Mouse (Mus musculus) CD4-positive helper T cell, adult 2 months (primary cell): Measurements from ENCODE around the gene Cct4.

Experiments
- DNase-seq: peaks from one replicate; pipeline ENCODE4 v3.0.0-alpha.2; 2012; ENCODE audit warnings: low read depth, missing footprints, low spot score

The Cct4 gene

GRCm38 (mm10) chr11:22990393-22991126 lies at the start of gene Cct4:
Gene Cct4 (plus strand): TSS chr11:22990519.
- peak; percentile 90 for DNase-seq

- DNase-seq = no peak
Measured at GRCm38 (mm10) chr11:22949101-22949500, 41.2 kb upstream of the Cct4 start.

GRCm38 (mm10) chr11:22950131-22950530 lies 40.2 kb upstream of the Cct4 start:
- DNase-seq = no peak

- DNase-seq = no peak
Measured at GRCm38 (mm10) chr11:22952668-22953067, 37.7 kb upstream of the Cct4 start.

GRCm38 (mm10) chr11:22956346-22956745 lies 34.0 kb upstream of the Cct4 start:
- no peak for DNase-seq

- peak; percentile 51 for DNase-seq
Measured at GRCm38 (mm10) chr11:22956830-22957229, 33.5 kb upstream of the Cct4 start.

GRCm38 (mm10) chr11:22957791-22958374 lies 32.4 kb upstream of the Cct4 start:
- DNase-seq = peak; percentile 27

GRCm38 (mm10) chr11:22962101-22962500 lies 28.2 kb upstream of the Cct4 start:
- DNase-seq = no peak

- no peak for DNase-seq
Measured at GRCm38 (mm10) chr11:22964401-22964800, 25.9 kb upstream of the Cct4 start.

GRCm38 (mm10) chr11:22965503-22965902 lies 24.8 kb upstream of the Cct4 start:
- peak; percentile 36 for DNase-seq

- peak; percentile 67 for DNase-seq
Measured at GRCm38 (mm10) chr11:22969486-22969885, 20.8 kb upstream of the Cct4 start.

- DNase-seq = no peak
Measured at GRCm38 (mm10) chr11:22970546-22970945, 19.8 kb upstream of the Cct4 start.

- peak; percentile 88 for DNase-seq
Measured at GRCm38 (mm10) chr11:22971835-22972709, 18.2 kb upstream of the Cct4 start, which contains the start of gene Zrsr1. Gene Zrsr1 (plus strand): TSS chr11:22972005.

GRCm38 (mm10) chr11:22972746-22973526 lies 17.4 kb upstream of the Cct4 start:
- peak; percentile 88 for DNase-seq

GRCm38 (mm10) chr11:22973599-22973998 lies 16.7 kb upstream of the Cct4 start:
- no peak for DNase-seq

- no peak for DNase-seq
Measured at GRCm38 (mm10) chr11:22978215-22978614, 12.1 kb upstream of the Cct4 start.

- no peak for DNase-seq
Measured at GRCm38 (mm10) chr11:22978711-22979110, 11.6 kb upstream of the Cct4 start.

- no peak for DNase-seq
Measured at GRCm38 (mm10) chr11:22979221-22979620, 11.1 kb upstream of the Cct4 start.

GRCm38 (mm10) chr11:22981041-22981440 lies 9.3 kb upstream of the Cct4 start:
- DNase-seq = no peak

- no peak for DNase-seq
Measured at GRCm38 (mm10) chr11:22981543-22981950, 8.8 kb upstream of the Cct4 start.

- peak; percentile 96 for DNase-seq
Measured at GRCm38 (mm10) chr11:22981984-22982757, 8.1 kb upstream of the Cct4 start, which contains the start of the genes Gm28048 and Commd1. Gene Gm28048 (minus strand): TSS chr11:22982090. Gene Commd1 (minus strand): TSS chr11:22982382.
